Mouse (Mus musculus) megakaryocyte progenitor cell, adult 5-6 weeks (primary cell): Measurements from ENCODE around the gene Hpdl. TPM values are rescaled to one million over a fixed set of nuclear protein-coding genes. Genes with fewer than 3 reads are reported as not detected.
A peak's percentile ranks its signal among the peaks of the same experiment; 100 is the strongest.

Source experiments
- ATAC-seq: replicated peaks from 2 replicates; pipeline ENCODE4 v1.8.0; 2016; ENCODE audit warnings: mild to moderate bottlenecking, moderate TSS enrichment, inconsistent platforms; ENCODE audit not compliant: poor library complexity
- total RNA-seq, 2 experiments: library from RNA; stranded (forward) in 1 of 2; stranded (reverse) in 1 of 2; fragments of 157-497, 149-512 nt in 1 of 2; fragments of 200-1000 nt in 1 of 2; gene quantifications; 2 replicates each; pipeline versions ENCODE4 v1.2.3 to v1.2.4; 2015 to 2017

The Hpdl gene
- total RNA-seq, 2 experiments from 2014 or later = not detected

DNA sequence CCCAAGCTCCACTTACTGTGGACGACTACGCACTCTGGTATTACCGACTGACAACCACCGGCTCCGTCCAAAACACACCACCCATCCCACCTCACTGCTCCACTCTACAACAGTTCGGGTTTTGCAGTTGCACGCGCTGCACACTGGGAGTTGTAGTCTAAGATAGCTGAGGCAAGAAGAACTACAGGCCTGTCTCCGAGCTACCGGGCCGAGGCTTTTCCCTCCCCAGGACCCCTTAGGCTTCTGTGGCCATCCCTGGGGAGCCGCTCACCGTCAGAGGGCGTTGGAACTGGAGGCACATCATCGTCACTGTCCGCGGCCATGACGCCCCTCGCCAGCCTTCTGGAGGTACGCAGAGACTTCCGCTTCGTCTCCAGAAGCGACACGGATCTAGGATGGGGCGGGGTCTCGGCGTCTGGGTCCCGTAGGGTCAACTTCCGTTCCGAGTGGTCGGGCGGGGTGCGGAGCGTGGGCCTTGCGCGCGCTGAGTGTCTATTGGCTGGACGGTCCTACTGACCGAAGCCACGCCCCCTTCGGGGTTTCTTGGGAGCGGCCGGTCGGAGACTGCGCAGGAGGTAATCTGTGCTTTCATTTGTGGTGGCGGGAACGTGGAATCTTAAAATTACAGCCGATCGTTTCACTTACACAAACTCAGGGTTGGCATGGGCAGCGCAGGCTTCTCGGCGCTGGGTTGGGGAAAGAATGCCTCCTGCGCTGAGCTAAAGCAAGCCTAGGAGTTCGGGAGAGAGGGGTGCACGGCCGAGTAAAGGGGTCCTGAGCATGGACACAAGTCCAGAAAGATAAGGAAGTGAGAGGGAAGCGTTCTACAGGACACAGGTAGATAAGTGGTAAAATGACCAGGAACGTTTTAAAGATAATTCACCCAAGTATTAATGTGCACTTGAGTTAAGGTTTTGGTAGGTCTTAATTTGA, 14.0 kb downstream of the Hpdl start, which contains the start of the genes Toe1 and Mutyh:
Gene Toe1, minus strand, starts transcription at position 444 of the 933 bp plus-strand sequence.
Gene Mutyh, plus strand, starts transcription at position 527 of the 933 bp plus-strand sequence.
- ATAC-seq = peak; percentile 96

DNA sequence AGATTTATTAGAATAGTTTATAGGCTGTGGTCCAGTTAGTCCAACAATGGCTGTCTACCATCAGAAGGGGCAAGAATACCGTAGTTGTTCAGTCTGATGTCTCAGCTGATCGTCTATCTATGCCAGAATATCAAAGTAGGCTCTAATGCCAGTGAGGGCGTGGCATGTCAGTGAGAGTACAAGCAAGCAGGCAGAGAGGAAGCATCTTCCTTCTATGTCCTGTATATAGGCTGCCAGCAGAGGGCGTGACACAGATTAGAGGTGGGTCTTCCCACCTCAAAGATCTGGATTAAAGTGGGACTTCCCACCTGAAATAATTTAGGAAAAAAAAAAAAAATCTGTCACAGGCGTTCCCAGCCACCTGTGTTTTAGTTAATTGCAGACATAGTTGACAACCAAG, 21.6 kb downstream of the Hpdl start:
- peak; percentile 96 for ATAC-seq

DNA sequence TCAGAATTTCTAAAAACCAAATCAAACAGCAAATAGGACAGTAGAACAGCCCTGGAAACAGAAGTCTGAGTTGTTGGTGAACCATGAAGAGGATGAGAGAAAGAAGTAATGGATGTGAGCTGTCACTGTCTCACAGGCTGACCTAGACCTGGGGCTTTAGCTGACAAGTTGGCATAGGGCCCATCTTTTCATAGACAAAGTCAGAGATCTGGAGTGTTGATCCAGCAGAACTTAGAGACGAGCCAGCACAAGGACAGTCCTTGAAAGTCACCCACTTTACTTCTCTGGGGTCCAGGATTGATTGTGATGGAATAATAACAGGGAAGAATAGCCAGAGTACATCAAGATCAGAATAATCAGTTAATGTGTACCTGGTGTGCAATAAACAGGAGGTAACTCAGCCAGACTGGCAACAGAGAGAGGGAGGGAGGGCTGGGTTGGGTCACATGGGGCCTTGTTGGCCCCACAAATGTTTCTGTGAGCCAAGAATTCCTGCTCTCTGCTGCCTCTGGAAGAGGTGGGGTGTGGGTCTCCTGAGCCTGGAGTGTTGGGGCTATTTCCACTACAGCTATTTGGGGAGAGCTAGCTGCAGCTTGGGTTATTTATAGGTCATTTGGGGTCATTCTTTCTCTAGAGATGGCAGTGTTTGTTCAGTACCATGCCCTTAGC, 24.9 kb downstream of the Hpdl start:
- ATAC-seq = no peak

DNA sequence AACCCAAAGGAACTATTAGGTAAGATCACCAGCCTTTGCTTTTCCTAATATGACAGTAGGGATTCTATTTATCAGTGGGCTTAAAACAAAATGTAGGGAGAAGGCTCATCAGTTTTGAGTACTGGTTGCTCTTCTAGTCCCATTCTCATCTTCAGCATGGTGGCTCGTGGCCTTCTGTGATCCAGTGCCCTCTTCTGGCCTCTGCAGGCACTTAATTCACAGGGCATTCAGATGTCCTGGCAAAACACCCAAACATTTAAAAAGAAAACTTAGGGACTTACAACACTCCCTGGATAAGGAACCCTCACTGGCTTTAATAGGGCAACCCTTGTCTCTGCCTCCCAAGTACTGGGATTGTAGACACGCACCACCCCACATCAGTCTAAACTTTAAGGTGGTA, 27.2 kb downstream of the Hpdl start:
- ATAC-seq = peak; percentile 34; the same call in 1 of the 2 replicates

DNA sequence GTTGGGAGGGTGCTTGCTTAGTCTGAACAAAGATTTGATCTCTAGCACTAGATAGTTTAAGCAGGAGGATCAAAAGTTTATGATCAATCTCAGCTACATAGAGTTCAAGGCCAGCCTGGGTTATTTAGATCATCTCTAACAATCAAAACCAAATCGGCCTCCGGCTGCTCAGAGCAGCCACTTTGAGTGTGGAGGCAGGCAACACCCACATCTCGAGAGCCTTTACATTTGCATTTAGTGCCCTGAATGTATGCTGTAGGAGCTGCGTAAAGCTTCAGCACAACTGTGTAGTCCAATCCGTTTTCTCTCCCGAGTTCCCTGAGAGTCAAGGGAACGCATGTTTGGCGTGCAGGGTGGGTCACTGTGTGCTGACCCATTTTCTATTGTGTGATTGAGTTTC, 29.1 kb downstream of the Hpdl start:
- no peak for ATAC-seq

DNA sequence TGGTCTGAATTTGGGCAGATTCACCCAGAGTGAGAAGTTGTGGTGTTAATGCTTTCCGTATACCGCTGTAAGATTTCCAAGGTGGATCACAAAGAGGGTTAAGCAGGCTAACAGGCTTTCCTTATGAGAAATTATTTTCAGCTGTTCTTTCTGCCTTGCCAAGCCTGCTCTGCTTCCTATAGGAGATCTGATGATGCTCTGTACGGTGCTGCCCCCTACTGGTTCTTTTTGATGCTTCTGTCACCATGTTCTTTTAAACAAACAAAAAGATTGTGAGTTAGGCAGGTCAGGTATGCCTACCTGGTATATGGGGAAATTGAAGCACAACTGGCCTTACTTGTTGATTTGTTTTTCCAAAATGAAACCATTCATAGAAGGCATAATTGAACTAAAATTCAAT, 32.6 kb downstream of the Hpdl start:
- peak; percentile 78 for ATAC-seq

DNA sequence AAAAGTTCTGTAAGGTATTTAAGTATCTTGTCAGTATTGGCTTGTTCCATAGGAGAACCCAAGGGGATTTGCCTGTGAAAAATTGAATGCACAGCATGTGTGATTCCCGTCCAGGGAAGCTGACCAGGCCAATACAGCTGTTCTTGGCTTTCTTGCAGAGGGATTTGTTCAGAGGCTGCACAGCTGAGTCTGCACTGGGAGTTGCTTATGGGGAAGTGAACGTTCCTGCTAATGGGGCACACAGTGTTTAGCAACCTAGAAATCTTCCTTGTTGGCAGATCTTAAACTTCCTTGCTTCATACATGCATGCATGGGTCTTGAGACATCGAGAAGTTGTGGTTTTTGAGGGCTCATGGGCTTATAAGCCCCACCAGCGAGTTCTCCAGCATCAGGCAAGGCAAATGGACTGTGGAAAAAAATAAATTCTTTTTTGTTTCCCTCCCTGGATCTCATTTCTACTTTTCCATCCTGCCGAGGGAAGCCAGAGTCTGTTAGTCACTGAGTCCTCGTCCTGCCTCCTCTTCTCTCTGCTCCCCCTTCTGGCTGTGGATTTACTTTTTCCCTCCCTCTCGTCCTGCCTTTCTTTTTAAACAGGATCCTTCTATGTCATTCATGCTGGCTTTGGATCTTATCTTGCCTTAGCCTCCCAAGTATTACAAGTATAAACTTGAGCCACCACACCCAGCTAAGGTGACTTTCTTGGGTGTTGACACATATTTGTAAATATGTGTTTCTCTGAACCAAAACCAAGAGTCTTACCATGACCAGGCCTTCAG, 33.3 kb downstream of the Hpdl start:
- ATAC-seq = peak; percentile 92

DNA sequence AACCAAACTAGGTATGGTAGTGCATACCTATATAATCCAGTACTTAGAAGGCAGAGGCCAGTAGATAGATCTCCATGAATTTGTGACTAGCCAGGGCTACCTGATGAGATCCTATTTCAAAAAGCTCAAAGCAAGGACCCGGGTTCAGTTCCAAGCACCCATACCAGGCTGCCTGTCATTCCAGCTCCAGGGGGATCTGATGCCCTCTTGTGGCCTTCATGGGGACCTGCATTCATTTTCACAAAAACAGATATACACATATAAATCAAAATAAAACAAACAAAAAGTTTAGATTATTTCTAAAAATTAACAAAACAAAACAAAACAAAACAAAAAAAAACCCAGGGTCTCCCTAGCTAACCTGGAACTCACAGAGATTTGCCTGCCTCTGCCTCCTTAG, 34.9 kb downstream of the Hpdl start:
- ATAC-seq = no peak

DNA sequence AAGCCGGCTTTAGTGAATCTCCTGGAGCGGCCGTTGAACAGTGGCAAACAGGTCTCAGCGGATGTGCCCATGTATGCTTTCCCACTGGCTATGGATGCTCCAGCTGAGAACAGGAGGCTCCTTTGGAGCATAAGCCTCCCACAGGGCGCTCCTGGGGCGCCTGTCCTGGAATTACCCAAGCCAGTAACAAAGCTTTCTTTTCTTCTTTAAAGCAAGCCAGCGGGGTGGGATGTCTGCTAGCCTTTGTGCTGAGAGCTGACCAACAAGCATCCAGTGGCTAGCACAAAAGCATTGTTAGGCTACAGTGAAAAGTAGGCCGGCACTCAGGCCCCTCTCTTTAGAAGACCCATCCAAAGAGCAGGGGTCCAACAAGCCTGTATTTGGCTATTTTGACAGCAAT, 39.3 kb downstream of the Hpdl start:
- no peak for ATAC-seq

DNA sequence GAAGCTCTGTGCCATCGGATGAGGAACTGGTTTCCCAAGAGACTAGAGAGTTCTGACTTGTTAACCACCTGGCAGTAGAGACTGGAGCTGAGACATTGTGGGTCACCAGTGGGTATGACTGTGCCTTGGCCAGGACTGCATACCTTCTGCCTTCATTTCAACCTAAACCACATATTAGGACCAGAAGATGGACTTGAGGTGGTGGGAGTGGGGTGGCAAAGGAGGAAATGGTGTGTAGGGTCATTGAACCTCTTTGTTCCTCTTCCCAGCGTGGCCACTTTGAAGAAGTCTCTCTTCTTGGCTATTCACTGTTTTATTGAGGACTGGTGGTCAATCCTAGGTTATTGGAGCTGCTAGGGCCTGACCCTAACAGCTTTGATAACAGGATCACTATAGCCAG, 40.1 kb downstream of the Hpdl start:
- no peak for ATAC-seq

DNA sequence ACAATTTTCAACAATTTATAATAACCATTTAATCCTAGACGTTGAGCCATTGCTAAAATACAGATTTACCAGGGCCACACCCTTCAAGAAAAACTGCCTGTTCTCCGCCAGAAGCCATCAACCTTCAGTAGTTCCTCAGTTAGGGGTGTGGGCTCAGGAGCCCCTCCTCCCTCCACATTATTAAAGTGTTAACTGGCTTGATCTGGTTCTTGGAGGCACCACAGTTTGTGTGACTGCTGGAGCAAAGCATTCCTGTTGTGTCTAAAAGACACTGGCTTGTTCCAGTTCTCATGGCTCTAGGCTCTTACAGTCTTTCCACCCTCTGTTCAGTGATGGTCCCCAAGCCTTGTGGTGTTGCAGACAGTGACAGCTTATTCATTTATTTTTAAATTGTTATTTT, 41.0 kb downstream of the Hpdl start:
- ATAC-seq = no peak

DNA sequence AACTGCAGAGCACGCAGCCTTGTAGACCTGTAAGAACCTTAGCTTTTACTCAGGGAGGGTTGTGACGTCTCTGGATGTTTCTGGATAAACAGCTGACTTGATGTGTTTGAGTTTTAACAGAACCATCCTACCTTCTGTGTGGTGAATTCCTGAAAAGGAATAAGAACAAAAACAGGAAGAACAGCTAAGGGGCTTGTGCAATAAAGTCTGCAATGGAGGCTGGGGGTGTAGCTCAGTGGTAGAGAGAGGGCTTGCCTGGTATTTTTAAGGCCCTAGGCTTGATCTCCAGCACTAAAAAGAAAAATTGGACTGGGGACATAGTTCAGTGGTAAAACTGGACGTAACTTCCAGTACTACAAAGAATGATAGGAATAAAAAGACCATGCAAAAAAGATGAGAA, 44.4 kb downstream of the Hpdl start:
- peak; percentile 67 for ATAC-seq

DNA sequence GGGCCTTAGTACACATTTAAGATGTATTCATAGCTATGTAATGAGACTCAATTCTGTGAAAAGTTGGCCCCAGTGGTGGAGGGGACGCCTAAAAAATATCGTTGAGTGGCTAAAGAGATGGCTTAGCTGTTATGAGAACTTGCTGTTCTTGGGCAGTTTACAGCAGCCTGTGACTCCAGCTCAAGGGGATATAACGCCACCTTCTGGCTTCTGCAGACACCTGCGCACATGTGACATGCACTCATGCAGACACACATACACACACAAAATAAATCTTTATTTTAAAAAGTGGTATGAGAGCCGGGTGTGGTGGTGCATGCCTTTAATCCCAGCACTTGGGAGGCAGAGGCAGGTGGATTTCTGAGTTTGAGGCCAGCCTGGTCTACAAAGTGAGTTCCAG, 45.1 kb downstream of the Hpdl start:
- ATAC-seq = no peak

Other genes with a start within 250 kb of the Hpdl start
- gene Ccdc17, start 225.1 kb downstream of the Hpdl start, total RNA-seq (2015) = 2.9 and 5.0 TPM in 2 replicates
- 0.91 and 1.4 TPM in 2 replicates for gene Ccdc17, start 225.1 kb downstream of the Hpdl start, total RNA-seq (2017)
- gene Nasp, start 193.8 kb downstream of the Hpdl start, total RNA-seq (2015) = 179 and 194 TPM in 2 replicates
- gene Nasp, start 193.8 kb downstream of the Hpdl start, total RNA-seq (2017) = 414 and 474 TPM in 2 replicates
- 370 and 377 TPM in 2 replicates for gene Akr1a1, start 170.0 kb downstream of the Hpdl start, total RNA-seq (2015)
- gene Akr1a1, start 170.0 kb downstream of the Hpdl start, total RNA-seq (2017) = 591 and 829 TPM in 2 replicates
- 400 and 435 TPM in 2 replicates for gene Prdx1, start 136.2 kb downstream of the Hpdl start, total RNA-seq (2015)
- 254 and 304 TPM in 2 replicates for gene Prdx1, start 136.2 kb downstream of the Hpdl start, total RNA-seq (2017)
- gene Mmachc, start 113.3 kb downstream of the Hpdl start, total RNA-seq (2015) = 36.9 and 44.9 TPM in 2 replicates
- 19.8 and 23.0 TPM in 2 replicates for gene Mmachc, start 113.3 kb downstream of the Hpdl start, total RNA-seq (2017)
- gene Ccdc163, start 113.2 kb downstream of the Hpdl start, total RNA-seq (2015) = 35.5 and 56.1 TPM in 2 replicates
- gene Ccdc163, start 113.2 kb downstream of the Hpdl start, total RNA-seq (2017) = 12.0 and 17.6 TPM in 2 replicates
- 9.2 and 12.6 TPM in 2 replicates for gene Tesk2, start 100.8 kb downstream of the Hpdl start, total RNA-seq (2015)
- 6.7 and 7.1 TPM in 2 replicates for gene Tesk2, start 100.8 kb downstream of the Hpdl start, total RNA-seq (2017)
- gene Toe1, start 14.1 kb downstream of the Hpdl start, total RNA-seq (2015) = 17.4 and 18.2 TPM in 2 replicates
- 33.9 and 42.0 TPM in 2 replicates for gene Toe1, start 14.1 kb downstream of the Hpdl start, total RNA-seq (2017)
- gene Mutyh, start 14.0 kb downstream of the Hpdl start, total RNA-seq (2015) = 10.7 and 13.3 TPM in 2 replicates
- 5.2 and 8.4 TPM in 2 replicates for gene Mutyh, start 14.0 kb downstream of the Hpdl start, total RNA-seq (2017)
- 0.10 and 0.15 TPM in 2 replicates for gene Zswim5, start 55.7 kb upstream of the Hpdl start, total RNA-seq (2015)
- gene Zswim5, start 55.7 kb upstream of the Hpdl start, total RNA-seq (2017) = 0.03 and 0.12 TPM in 2 replicates
- gene Urod, start 172.7 kb upstream of the Hpdl start, total RNA-seq (2015) = 47.4 and 80.4 TPM in 2 replicates
- gene Urod, start 172.7 kb upstream of the Hpdl start, total RNA-seq (2017) = 49.4 and 50.7 TPM in 2 replicates
- 4.2 and 5.2 TPM in 2 replicates for gene Hectd3, start 173.6 kb upstream of the Hpdl start, total RNA-seq (2015)
- gene Hectd3, start 173.6 kb upstream of the Hpdl start, total RNA-seq (2017) = 12.2 and 13.6 TPM in 2 replicates
- gene Eif2b3, start 197.7 kb upstream of the Hpdl start, total RNA-seq (2015) = 31.6 and 32.9 TPM in 2 replicates
- gene Eif2b3, start 197.7 kb upstream of the Hpdl start, total RNA-seq (2017) = 30.9 and 44.8 TPM in 2 replicates